Mouse (Mus musculus) hindbrain, embryonic 14.5 days (tissue): ENCODE data around the gene Patl1. TPM values are rescaled to one million over a fixed set of nuclear protein-coding genes. Genes with fewer than 3 reads are reported as not detected.
"Not testable (repeated sequence)": the region's sequence is repeated elsewhere in the genome, so short reads cannot be mapped to it uniquely, and the experiment has no call there.

Experiments used
- ATAC-seq: fragments of 200-750 bp; cut with Nextera tagmentation; 2 replicates; pipeline ENCODE4 v1.8.0; 2017; ENCODE audit warnings: moderate number of reproducible peaks, mild to moderate bottlenecking, moderate TSS enrichment, moderate library complexity; ENCODE audit not compliant: low FRiP score
- DNase-seq: peaks from one replicate; pipeline ENCODE4 v3.0.0-alpha.2; 2015; ENCODE audit warnings: low spot score
- H3K27ac ChIP-seq: fragments of 300-500 bp; sonication (generic); 2 replicates; pipeline ENCODE4 v1.5.1; 2014; ENCODE audit warnings: mild to moderate bottlenecking, moderate library complexity
- H3K27me3 ChIP-seq: fragments of 300-500 bp; sonication (generic); 2 replicates; pipeline ENCODE4 v1.6.1; 2014; ENCODE audit warnings: mild to moderate bottlenecking, low read length, mixed read lengths; ENCODE audit not compliant: control insufficient read depth, insufficient read depth
- H3K36me3 ChIP-seq: fragments of 300-500 bp; sonication (generic); replicated peaks from 2 replicates; pipeline ENCODE4 v1.6.1; 2014; ENCODE audit not compliant: control insufficient read depth, insufficient read depth
- H3K4me1 ChIP-seq: fragments of 300-500 bp; sonication (generic); replicated peaks from 2 replicates; pipeline ENCODE4 v1.6.1; 2014; ENCODE audit warnings: antibody characterized with exemption, low read length, mixed read lengths; ENCODE audit not compliant: control insufficient read depth, insufficient read depth
- H3K4me2 ChIP-seq: fragments of 300-500 bp; sonication (generic); replicated peaks from 2 replicates; pipeline ENCODE4 v1.6.1; 2014; ENCODE audit warnings: mild to moderate bottlenecking, moderate library complexity
- H3K4me3 ChIP-seq: fragments of 300-500 bp; sonication (generic); replicated peaks from 2 replicates; pipeline ENCODE4 v1.5.1; 2014; ENCODE audit warnings: mild to moderate bottlenecking, low read length
- H3K9ac ChIP-seq: fragments of 300-500 bp; sonication (generic); 2 replicates; pipeline ENCODE4 v1.6.1; 2014
- H3K9me3 ChIP-seq: fragments of 300-500 bp; sonication (generic); 2 replicates; pipeline ENCODE4 v1.6.1; 2016; ENCODE audit warnings: low read length; ENCODE audit not compliant: control insufficient read depth
- WGBS: fragments of 180-500 bp; shearing (Covaris S2); extraction: QIAGEN DNeasy Blood & Tissue Kit; methylation state at CpG from one replicate; pipeline ENCODE4 v1.1.7; 2014; 5-methylcytosine and 5-hydroxymethylcytosine counted together
- polyA plus RNA-seq: library from polyadenylated mRNA; unstranded; fragments of >200 nt; fragmentation: Nextera tagmentation; extraction: Ambion mirVana; gene quantifications from 2 replicates; pipeline ENCODE4 v1.2.1, GENCODE M21; 2014

Patl1 gene
- 19.3 and 20.0 TPM in 2 replicates for polyA plus RNA-seq

GRCm38 (mm10) chr19:11912037-11912532 is at the start of gene Patl1:
Gene Patl1 (plus strand): TSS chr19:11912399.
- H3K9me3 ChIP-seq: no peaks in the 10 kb centered on the region
- peak within 1 kb of the TSS; percentile 77 for H3K4me3 ChIP-seq
- ATAC-seq (peak; percentile 98), DNase-seq (peak; percentile 99)
- WGBS: under 1% methylated on average over 52 of the region's 53 CpGs
- H3K36me3 ChIP-seq: peaks cover 23% of the 10 kb centered on the region
- no peaks in the 10 kb centered on the region for H3K27me3 ChIP-seq
- peaks cover 18% of the 10 kb centered on the region for H3K4me1 ChIP-seq
- H3K9ac ChIP-seq: peak within 1 kb of the TSS; percentile 87
- peak within 1 kb of the TSS; percentile 74 for H3K4me2 ChIP-seq
- peak within 1 kb of the TSS; percentile 89 for H3K27ac ChIP-seq

DNA sequence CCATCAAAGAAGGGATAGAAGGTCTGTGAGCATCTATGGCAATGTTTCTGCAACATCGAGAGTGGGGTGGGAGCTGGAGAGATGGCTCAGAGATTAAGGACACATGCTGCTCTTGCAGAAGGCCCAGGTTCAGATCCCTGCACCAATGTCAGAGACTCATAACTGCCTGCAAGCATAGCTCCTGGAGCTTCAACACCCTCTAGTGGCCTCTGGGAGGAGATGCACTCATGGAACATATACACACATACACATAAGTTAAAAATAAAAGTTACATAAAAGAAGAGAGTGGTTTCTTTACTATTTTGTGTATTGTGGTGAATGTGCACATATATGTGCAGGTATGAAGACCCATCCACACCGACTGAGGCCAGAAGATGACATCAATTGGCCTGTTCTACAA is 44.4 kb upstream of the Patl1 start:
- 78% methylated on average over 2 of the region's 2 CpGs for WGBS
- Histone ChIP-seq H3K36me3 (no peaks in the 10 kb centered on the region), H3K4me3 (no peak overlapping the region), H3K27me3 (no peaks in the 10 kb centered on the region), H3K27ac (no peak overlapping the region), H3K4me1 (no peaks in the 10 kb centered on the region), H3K9ac (no peak overlapping the region), H3K9me3 (no peaks in the 10 kb centered on the region), H3K4me2 (no peak overlapping the region)
- no peak for ATAC-seq
- no peak for DNase-seq

DNA sequence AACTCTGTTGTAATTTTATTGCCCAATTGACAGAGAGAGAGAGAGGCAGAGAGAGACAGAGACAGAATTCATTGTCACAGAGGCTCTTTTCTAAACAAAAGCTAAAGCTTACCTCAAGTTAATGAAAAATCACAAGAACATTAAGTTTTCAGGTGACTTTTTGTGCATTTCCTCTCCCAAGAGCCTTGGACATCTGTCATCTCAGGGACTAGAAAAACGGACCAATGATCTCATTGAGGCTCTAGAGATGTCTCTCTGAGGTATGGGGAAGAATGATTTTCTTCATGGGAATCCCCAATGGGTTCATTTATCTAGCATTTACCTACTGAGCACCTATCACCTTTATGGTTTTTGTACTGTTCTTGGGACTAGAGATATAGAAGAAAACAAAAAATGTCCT is 37.2 kb upstream of the Patl1 start, which contains the start of gene Olfr1419:
Olfr1419 (minus strand) TSS at position 101 of the 400 bp plus-strand sequence.
- H3K9ac ChIP-seq: no peak within 1 kb of the TSS
- H3K4me2 ChIP-seq: no peak within 1 kb of the TSS
- WGBS: 57% methylated on average over 1 of the region's 1 CpGs
- H3K4me1 ChIP-seq: no peaks in the 10 kb centered on the region
- ATAC-seq: no peak
- no peaks in the 10 kb centered on the region for H3K9me3 ChIP-seq
- no peaks in the 10 kb centered on the region for H3K36me3 ChIP-seq
- no peak within 1 kb of the TSS for H3K4me3 ChIP-seq
- H3K27me3 ChIP-seq: no peaks in the 10 kb centered on the region
- DNase-seq: no peak
- H3K27ac ChIP-seq: no peak within 1 kb of the TSS

GRCm38 (mm10) chr19:11878404-11878803 is 33.8 kb upstream of the Patl1 start:
- WGBS: 73% methylated on average over 16 of the region's 22 CpGs
- not testable (repeated sequence) for H3K27me3 ChIP-seq, H3K4me1 ChIP-seq, H3K27ac ChIP-seq, H3K4me2 ChIP-seq, H3K9ac ChIP-seq, DNase-seq, H3K4me3 ChIP-seq, H3K36me3 ChIP-seq, H3K9me3 ChIP-seq, ATAC-seq

GRCm38 (mm10) chr19:11886265-11886664 is 25.9 kb upstream of the Patl1 start, which contains the start of gene Olfr1420:
Gene Olfr1420 (plus strand): TSS chr19:11886565.
- no peak for DNase-seq
- 54% methylated on average over 1 of the region's 1 CpGs for WGBS
- H3K9me3 ChIP-seq: no peaks in the 10 kb centered on the region

GRCm38 (mm10) chr19:11911021-11911420 is 1.2 kb upstream of the Patl1 start:
- H3K9ac ChIP-seq: peak overlapping the region; percentile 78
- DNase-seq: no peak

More at GRCm38 (mm10) chr19:11886265-11886664, 25.9 kb upstream of the Patl1 start, which contains the start of gene Olfr1420:
- no peaks in the 10 kb centered on the region for H3K27me3 ChIP-seq
- no peak within 1 kb of the TSS for H3K4me3 ChIP-seq
- H3K4me2 ChIP-seq: no peak within 1 kb of the TSS
- no peaks in the 10 kb centered on the region for H3K4me1 ChIP-seq
- no peaks in the 10 kb centered on the region for H3K36me3 ChIP-seq
- no peak within 1 kb of the TSS for H3K27ac ChIP-seq
- H3K9ac ChIP-seq: no peak within 1 kb of the TSS
- no peak for ATAC-seq

DNA sequence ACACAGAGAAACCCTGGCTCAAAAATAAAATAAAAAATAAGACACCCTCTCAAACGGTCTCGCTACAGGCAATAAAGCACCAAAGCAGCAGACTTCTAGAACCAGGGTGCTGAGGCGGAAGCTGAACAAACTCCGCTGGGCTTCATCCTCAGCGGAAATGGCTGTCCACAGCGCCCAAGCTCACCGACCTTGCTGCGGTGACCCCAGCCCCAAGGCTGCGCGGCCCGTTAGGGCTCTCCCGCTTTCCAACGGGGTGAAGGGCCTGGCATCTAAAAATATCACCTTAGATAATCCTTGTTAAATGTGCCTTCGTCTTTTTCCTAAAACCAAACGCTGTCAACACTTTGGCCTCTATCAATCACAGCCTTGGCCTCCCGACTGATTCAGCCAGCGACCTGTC is 596 bp upstream of the Patl1 start:
- WGBS: 5% methylated on average over 17 of the region's 17 CpGs
- ATAC-seq (peak; percentile 28), DNase-seq (no peak)
- H3K9ac ChIP-seq: peak overlapping the region; percentile 78
- peaks cover 20% of the 10 kb centered on the region for H3K36me3 ChIP-seq
- H3K9me3 ChIP-seq: no peaks in the 10 kb centered on the region
- H3K4me1 ChIP-seq: peaks cover 18% of the 10 kb centered on the region
- H3K27ac ChIP-seq: peak overlapping the region; percentile 89
- peak overlapping the region; percentile 77 for H3K4me3 ChIP-seq
- no peaks in the 10 kb centered on the region for H3K27me3 ChIP-seq
- H3K4me2 ChIP-seq: peak overlapping the region; percentile 74

More at GRCm38 (mm10) chr19:11911021-11911420, 1.2 kb upstream of the Patl1 start:
- Histone ChIP-seq H3K9me3 (no peaks in the 10 kb centered on the region), H3K4me2 (peak overlapping the region; percentile 74), H3K27me3 (no peaks in the 10 kb centered on the region), H3K27ac (peak overlapping the region; percentile 89), H3K36me3 (peaks cover 14% of the 10 kb centered on the region), H3K4me1 (peaks cover 18% of the 10 kb centered on the region), H3K4me3 (peak overlapping the region; percentile 77)
- 94% methylated on average over 5 of the region's 5 CpGs for WGBS
- no peak for ATAC-seq

- Histone ChIP-seq H3K4me2 (peak overlapping the region; percentile 74), H3K9ac (peak overlapping the region; percentile 87), H3K27me3 (no peaks in the 10 kb centered on the region), H3K9me3 (no peaks in the 10 kb centered on the region), H3K4me3 (peak overlapping the region; percentile 77), H3K36me3 (peaks cover 27% of the 10 kb centered on the region), H3K4me1 (peaks cover 18% of the 10 kb centered on the region), H3K27ac (peak overlapping the region; percentile 89)
- WGBS: under 1% methylated on average over 41 of the region's 54 CpGs
- ATAC-seq: peak; percentile 78; the same call in 1 of the 2 replicates
- DNase-seq: peak; percentile 31
Observed at GRCm38 (mm10) chr19:11912533-11913121, 428 bp downstream of the Patl1 start.

- 21% methylated on average over 2 of the region's 2 CpGs for WGBS
- DNase-seq: peak; percentile 71
Observed at GRCm38 (mm10) chr19:11915804-11916203, 3.6 kb downstream of the Patl1 start.

More at GRCm38 (mm10) chr19:11915804-11916203, 3.6 kb downstream of the Patl1 start:
- no peaks in the 10 kb centered on the region for H3K9me3 ChIP-seq
- no peak for ATAC-seq
- H3K4me2 ChIP-seq: no peak overlapping the region
- no peaks in the 10 kb centered on the region for H3K27me3 ChIP-seq
- no peak overlapping the region for H3K9ac ChIP-seq
- peaks cover 17% of the 10 kb centered on the region for H3K4me1 ChIP-seq
- no peak overlapping the region for H3K27ac ChIP-seq
- no peak overlapping the region for H3K4me3 ChIP-seq
- H3K36me3 ChIP-seq: peaks cover 49% of the 10 kb centered on the region
